Mouse (Mus musculus) retina, adult 2 months (tissue): ENCODE measurements around the gene Zdhhc11.

Experiments used
- DNase-seq: peaks from one replicate; pipeline ENCODE4 v3.0.0-alpha.2; 2012; ENCODE audit warnings: low read depth, low spot score

The Zdhhc11 gene

DNA sequence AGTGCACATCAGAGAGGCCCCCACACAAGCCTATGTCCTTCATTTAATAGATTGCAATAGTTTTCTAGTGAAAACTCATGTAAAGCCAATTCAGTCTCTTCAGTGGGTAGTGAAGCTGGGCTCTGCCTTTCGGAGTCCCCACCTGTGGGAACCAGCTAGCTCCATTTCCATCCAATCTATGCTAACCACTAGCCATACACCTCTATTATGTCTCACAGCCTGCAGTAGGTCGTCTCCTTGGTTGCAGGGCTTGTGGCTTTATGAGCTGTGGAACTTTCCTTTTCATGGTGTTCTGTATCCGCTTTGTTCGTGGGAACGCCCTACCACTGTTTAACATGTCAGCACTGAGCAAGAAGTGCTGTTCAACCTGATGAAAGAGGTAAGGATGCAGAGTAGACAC lies at the start of gene Zdhhc11:
TSS of gene Zdhhc11 (plus strand) at position 301 of the 400 bp plus-strand sequence.
- no peak for DNase-seq

DNA sequence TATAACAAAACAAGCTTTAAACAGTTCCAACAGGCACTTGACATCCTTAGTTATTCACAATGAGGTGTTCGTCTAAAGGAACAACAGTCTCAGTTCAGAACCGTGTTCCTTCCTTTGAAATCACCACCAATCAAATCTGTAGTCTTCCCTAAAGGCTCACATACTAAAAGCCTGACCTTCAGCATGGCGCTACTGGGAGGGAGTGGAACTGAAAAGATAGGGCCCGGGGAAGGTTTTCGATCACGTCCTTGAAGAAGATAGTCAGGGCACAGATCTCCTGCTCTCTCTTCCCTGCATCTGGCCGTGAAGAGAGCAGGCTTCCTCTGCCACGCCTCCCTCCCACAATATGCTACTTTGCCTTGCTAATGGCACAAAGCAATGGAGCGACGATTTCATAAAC lies 31.4 kb upstream of the Zdhhc11 start:
- no peak for DNase-seq

DNA sequence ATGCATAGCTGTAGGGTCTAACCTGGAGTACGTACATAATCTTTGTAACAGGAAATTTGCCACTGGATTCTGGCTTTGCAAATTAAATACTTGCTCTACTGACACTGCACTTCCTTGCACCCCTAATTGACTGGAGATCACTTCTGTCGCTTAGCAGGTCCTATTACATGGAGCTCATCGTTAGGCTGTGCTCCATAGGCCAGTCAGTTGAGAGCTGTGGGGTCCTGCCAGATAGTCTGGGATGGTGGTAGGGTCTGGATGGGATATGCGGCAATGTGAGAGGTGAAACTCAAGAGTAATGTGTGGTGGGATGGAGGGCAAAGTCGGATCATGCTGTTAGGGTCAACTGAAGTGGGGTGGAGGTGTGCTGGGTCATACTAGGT lies 26.7 kb upstream of the Zdhhc11 start:
- no peak for DNase-seq

DNA sequence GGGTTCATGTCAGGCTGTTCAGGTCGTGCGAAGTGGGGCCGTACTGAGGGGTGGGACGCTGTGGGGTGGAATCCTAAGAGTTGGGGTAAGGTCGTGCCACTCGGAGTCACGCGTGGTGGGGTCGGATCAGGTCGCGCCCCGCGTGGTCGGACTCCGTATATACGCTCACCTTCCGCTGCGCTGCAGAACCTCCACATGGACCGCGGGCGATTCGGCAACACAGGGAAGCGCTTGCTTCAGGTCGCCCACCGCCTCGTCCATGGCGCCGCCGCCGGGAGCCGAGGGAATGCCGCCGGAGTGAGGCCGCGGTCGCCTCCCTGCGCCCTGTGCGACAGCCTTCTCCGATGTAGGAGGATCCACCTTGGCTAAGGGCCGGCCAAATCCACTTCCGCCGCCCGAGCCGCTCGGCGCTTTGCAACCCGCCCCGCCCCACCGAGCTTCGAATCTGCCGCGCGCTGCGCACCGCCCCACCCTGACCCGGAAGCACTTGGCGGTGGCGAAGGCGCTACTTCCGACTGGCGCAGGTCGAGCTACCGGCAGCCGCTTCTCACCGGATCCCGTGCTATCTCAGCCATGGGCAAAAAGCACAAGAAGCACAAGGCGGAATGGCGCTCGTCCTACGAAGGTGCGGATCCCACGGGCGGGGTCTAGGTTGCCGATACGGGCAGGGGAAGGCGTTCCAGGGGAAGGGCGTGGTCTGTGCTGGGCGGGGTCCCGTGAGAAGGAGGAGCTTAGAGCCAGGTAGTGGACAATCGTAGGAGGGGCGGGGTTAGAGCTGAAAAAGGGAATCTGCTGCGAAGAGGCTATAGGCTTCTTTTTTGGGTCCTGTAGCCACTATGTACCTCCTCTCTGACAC lies 26.1 kb upstream of the Zdhhc11 start, which contains the start of the genes Trip13 and Brd9:
TSS of gene Trip13 (minus strand) at position 464 of the 856 bp plus-strand sequence.
TSS of gene Brd9 (plus strand) at position 491 of the 856 bp plus-strand sequence.
- DNase-seq: peak; percentile 80

DNA sequence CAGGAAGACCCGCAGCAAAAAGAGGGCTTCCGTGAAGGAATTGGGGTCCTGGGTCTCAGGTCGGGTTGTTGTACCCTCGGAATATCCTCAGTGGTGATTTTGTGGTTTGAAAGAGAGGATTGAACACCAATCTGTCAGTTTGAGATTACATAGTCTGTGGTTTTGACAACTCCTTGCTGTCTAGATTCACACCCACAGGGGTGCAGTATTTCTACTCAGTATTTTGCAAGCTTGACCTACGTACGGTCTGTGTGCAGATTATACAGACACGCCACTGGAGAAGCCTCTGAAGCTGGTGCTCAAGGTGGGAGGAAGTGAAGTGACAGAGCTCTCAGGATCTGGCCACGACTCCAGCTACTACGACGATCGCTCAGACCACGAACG lies 25.5 kb upstream of the Zdhhc11 start:
- DNase-seq: no peak

DNA sequence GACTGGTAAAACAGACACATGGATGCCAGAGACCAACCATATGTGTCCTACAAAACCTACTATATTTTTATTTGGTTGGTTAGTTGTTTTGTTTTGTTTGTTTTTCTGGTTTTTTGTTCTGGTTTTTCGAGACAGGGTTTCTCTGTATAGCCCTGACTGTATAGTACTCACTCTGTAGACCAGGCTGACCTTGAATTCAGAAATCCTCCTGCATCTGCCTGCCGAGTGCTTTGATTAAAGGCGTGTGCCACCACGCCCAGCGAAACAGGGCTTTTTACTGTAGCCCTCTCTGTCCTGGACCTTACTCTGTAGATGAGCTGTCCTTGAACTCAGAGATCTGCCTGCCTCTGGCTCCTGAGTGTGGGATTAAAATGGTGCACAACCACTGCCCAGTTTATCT lies 24.6 kb upstream of the Zdhhc11 start:
- no peak for DNase-seq

DNA sequence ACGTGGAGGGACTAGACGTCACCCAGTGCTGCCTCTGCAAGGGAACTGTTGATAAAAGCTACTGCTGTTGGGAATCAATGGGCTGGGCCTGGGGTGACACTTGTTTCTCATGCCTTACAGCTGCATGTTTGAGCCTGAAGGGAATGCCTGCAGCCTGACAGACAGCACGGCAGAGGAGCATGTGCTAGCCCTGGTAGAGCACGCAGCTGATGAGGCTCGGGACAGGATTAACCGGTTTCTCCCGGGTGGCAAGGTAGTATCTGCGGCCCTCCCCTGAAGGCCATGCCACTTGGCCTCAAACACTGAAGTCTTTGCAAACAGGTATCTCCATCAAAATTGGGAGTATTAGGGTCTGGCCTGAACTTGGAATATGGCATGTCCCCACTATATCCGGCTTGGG lies 19.0 kb upstream of the Zdhhc11 start:
- no peak for DNase-seq

DNA sequence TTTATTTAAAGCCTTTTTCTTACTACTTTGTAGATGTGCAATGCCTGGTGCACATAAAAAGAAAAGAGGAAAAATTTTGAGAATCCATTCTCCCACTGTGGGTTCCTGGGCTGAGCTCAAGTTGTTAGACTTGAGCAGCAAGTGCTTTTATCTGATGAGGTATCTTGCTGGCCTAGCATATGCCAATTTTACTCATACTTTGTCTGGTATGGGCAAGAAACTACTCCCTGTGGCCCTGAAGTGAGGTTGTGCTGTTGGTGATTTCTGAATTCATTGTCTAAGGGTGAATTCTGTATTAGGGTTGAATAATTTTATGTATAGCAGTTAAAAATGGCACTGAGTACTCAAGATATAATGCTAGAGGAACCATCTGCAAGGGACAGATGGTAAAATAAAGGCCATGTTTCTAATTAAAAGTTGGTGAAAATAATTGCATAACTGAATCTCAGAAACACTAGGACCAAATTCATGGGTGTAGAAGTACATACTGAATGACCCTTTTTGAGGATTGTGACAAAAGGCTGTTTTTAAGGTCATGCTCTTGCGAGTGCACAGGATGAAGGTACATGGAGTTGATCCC lies 10.0 kb upstream of the Zdhhc11 start:
- no peak for DNase-seq

DNA sequence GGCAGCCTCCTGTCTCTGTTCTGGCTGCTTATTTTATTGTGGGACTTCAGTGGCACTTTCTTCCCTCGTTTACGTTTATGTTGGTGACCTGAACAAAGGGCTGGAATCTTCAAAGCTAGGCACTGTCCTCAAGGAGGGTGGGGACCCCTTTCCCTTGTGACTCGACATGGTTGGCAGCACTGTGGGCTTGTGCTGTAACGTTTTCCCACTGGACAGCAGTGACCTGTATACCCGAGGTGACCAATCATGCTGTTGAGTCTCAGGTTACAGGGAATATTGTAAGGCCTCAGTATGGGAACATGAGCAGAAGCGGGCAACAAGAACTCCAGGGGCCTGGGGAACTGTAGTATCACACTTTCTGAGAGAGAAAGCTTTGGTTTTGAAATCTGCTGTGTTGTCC lies 9.0 kb upstream of the Zdhhc11 start:
- no peak for DNase-seq

DNA sequence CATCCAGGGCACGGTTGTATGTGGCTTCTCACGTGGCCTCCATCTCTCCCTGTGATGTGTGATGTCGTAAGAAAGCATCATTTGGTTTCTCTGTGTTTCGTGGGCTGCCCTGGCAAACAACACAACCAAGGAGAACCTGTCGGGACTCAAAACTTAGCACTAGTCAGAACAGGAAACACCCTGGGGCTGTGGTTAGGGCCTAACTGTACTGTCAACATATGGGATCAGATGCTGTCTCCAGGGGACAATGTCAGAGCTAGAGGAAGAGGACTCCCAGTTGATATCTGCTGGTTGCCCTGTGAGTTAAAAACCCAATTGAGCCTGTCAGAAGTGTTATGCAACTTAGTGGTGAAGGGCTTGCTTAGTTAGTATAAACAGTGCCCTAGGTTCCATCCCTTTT lies 8.1 kb upstream of the Zdhhc11 start:
- no peak for DNase-seq

DNA sequence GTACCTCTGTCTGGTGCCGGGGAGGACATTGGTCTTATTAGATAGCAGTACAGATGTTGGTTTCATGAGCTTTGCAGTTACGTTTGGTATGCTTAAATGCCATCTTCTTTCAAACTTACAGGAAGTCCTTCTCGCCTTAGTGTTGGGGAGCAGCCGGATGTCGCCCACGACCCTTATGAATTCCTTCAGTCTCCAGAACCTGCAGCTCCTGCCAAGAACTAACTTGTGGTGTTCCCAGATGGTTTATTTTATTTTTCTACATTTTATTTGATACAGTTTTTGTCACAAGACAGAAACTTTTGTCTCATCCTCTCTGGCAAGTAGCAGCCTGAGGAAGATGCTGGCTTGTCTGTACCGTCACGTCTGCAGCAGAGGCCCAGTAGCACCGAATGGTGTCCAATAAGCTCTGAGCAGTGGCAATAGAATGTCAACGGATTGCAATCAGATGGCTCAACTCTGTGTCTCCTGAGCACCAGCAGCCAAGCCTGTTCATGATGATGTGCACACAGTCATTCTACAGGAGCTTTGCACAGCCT lies 3.5 kb upstream of the Zdhhc11 start:
- no peak for DNase-seq

DNA sequence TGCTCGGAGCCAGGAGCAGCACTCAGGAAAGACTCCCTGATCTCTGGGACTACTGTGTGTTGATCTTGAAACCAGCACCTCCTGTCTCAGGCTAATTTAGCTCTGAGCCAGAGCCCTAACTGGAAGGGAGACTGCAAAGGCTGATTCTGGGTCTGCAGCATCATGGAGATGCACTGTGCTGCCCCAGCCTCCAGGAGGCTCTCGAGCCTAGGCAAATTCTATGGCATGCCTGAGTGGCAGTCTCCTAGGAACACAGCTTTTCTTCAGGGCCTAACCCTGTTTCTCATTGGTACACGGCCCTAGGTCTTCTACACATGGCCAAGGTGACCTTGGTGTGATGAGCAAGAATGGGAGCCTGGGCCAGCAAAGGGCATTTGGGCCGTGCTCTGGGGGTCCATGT lies 2.5 kb upstream of the Zdhhc11 start:
- no peak for DNase-seq

DNA sequence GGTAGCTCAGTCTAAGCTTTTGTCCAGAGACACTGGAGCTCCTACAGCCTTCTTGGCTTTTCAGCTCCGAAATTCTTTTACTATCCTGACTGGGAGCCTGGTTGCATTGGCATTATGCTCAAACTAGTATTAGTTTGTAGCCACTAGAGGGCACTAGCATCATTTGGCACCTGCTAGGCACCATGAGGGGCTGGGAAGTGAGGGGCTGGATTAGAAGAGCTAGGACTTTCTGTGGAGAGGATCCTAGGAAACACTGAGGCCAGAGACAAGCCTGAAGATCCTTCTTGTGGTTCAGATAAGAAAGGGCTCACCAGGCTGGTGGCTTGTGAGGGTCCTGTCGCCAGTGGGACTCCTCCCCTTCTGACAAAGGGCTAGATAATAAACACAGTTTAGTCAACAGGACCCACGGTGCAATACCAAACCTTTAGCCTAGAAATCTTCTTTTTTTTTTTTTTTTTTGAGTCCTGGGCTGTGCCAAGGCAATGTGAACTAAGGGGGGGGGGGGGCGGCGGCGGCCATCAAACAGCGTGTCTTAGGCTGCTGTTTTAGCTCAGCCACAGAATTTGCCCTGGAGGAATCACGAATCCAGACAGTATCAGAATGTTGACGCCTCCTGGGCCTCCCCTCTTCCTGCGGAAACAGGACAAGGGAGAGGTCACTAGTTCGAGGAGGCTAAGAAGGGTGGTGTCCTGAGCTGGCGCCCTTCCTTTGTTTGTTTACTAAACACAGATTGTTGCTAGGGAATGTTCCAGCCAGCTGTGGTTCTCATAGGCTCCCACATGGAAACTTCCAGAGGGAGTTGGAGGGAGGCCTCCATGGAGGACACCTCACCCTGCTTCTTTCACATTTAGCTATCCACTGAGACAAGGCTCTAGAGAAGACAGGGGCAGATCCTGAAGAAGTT lies 7.1 kb downstream of the Zdhhc11 start:
- peak; percentile 6 for DNase-seq

DNA sequence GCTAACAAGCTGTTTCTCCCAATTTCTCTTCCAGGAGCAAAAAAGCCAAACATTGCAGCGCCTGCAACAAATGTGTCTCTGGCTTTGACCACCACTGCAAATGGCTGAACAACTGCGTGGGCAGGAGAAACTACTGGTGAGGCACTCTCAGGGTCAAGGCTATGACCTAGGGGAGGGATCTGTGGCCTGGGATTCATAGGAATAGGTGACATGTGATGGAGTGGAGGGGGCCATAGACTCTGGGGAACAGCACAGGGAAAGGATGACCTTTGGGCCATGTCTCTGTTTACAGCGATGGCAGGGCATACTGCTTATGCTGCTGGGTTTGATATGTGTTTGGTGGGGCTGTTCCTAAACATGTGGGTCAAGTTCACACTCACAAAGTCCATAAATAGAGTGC lies 10.9 kb downstream of the Zdhhc11 start:
- DNase-seq: no peak

DNA sequence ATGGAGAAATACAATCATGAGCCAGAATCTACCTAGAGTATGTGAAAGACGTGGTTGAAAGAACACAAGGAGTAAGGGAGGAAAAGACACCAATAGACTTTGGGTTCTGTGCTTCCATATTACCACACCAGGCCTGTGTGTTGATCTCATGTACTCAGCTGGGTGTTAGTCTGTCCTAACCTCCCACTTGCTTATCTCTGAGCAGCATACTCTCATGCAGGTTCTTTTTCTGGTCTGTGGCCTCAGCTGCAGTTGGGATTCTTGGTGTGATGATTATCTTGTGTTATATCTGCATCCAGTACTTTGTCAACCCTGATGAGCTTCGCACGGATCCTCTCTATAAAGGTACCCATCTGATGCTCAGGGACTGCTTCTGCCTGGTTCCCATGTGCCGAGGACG lies 13.3 kb downstream of the Zdhhc11 start:
- DNase-seq: no peak

DNA sequence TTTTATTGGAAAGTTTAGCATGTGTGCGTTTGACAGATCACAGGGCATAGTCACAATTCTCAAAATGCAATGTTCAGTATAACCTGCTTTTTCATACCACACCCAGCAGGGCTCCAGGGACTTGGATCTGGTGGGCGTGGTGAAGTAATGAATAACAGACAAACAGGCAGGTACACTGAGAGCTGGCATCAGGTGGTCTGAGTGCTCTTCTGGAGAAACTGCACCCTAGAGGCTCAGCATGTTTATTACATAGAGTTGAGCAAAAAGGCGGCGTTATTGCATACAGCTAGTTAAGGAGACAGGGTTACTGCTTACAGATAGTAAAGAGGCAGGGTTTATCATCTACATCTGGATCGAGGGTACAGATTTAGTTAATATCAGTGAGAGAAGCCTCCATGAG lies 26.7 kb downstream of the Zdhhc11 start:
- no peak for DNase-seq

DNA sequence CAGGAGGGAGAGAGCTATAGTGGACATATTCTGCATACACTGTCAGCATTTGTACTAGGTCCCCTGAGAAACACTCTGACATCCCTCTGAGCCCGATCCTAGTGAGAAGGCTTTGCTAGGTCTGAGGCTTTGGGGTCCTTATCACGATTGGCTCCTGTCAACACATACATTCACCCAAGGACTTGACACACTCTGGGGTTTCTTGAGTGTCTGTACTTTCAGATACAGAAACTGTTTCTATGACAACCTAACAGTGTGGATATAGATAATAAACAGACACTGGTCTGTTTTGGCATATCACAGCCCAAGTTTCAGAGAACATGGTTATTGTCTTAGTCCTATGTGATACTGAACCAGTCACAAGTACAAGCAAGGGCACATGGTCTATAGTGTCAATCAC lies 27.1 kb downstream of the Zdhhc11 start:
- DNase-seq: no peak

DNA sequence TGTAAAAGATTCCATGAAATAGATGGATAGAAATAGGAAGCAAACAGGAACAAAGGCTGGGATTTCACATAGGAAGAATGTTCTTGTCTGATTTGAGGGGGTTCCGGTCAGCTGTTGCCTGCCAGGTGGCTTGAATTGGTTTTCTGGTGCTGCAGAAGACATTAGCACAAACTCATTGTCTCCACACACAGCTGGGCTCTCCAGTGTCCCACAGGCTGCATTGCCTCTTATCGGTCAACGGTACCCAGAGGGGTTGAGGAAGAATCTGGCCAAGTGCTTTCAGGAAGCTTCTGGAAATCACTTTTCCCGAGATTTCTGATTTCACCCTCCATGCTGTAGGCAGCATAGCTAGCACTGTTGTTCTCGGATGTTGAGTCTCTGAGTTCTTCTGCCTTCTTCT lies 27.6 kb downstream of the Zdhhc11 start:
- DNase-seq: no peak

DNA sequence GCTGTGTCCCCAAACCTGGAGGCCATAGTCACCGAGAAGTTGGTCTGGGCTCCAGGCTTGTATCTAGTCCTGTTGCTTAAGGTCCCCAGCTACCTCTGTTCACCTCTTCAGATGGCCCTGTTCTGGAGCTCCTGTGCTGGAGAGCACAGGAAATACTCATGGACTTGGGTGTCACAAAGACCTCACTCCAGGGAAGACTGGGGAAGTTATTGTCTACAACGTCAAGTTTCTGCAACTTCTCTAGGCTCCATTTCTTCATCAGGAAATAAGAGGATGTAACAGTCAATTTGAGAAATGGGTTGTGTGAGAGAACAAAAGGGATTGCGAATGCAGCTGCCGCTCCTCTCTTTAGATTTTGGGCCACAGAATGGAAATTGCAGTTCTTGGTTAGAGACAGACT lies 32.8 kb downstream of the Zdhhc11 start:
- DNase-seq: no peak

DNA sequence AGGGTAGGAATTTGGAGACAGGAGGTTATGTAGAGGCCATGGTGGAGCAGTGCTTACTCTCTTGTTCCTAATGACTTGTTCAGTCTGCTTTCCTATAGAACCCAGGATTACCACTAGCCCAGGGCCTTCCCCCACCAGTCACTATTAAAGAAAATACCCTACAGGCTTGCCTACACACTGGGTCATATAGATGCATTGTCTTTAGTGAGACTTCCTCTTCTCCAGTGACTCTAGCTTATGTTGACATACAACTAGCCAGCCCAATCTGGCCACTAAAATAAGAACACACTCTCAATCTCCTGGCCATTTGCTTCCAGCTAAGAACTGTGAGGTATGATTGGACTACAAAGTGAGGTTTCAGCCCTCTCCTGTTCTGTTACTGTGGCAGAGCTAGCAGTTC lies 36.9 kb downstream of the Zdhhc11 start:
- DNase-seq: no peak

DNA sequence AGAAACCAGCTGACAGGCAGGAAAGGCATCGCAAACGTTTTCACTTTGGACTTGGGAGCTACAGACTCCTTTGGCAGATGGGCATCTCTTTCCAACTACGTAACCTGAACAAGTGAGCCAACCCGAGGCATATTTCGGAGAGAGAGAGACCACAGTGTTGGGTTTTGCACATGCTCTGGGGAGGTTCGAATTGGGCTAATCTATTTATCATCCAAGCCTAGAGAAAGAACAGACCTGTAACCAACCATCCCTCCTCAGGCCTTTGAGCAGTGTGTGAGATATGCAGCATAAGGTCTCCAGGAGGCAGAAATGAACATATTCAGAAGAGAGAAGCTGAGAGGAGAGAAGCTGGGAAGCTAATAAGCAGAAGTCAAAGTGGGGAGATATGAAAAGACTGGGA lies 37.3 kb downstream of the Zdhhc11 start:
- DNase-seq: no peak

DNA sequence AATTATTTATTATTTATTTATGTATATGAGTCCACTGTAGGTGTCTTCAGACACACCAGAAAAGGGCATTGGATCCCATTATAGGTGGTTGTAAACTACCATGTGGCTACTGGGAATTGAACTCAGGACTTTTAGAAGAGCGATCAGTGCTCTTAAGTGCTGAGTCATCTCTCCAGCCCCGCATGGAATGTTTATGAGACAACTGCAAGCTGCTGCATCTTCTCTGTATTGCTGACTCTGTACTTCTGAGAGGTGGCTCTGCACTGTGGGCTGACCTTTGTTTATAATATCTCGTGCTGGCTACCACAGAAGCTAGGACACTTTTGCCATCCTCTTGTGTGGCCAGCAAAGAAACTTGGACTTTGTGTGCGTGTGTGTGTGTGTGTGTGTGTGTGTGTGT lies 37.8 kb downstream of the Zdhhc11 start:
- DNase-seq: no peak
